Mouse (Mus musculus): ENCODE data around the gene Klhl5.
A peak's percentile ranks its signal among the peaks of the same experiment; 100 is the strongest.

Gene Klhl5

GRCm38 (mm10) chr5:65145499-65146101 is 38.3 kb downstream of the Klhl5 start:
- DNase-seq (ENCODE audit: low read depth, low spot score) = no peak

GRCm38 (mm10) chr5:65146749-65147148 is 39.4 kb downstream of the Klhl5 start:
- no peak for DNase-seq (ENCODE audit: low read depth, low spot score)

GRCm38 (mm10) chr5:65149706-65150105 is 42.4 kb downstream of the Klhl5 start:
- no peak for DNase-seq (ENCODE audit: low read depth, low spot score)

- DNase-seq (ENCODE audit: low read depth, low spot score) = no peak
Observed at GRCm38 (mm10) chr5:65150376-65150955, 43.1 kb downstream of the Klhl5 start.

GRCm38 (mm10) chr5:65151276-65151675 is 43.9 kb downstream of the Klhl5 start:
- no peak for DNase-seq (ENCODE audit: low read depth, low spot score)

- DNase-seq (ENCODE audit: low read depth, low spot score) = no peak
Observed at GRCm38 (mm10) chr5:65151767-65152166, 44.4 kb downstream of the Klhl5 start.

- DNase-seq (ENCODE audit: low read depth, low spot score) = no peak
Observed at GRCm38 (mm10) chr5:65154287-65154686, 46.9 kb downstream of the Klhl5 start.

- DNase-seq (ENCODE audit: low read depth, low spot score) = peak; percentile 72
Observed at GRCm38 (mm10) chr5:65156853-65157252, 49.5 kb downstream of the Klhl5 start.

- peak; percentile 68 for DNase-seq (ENCODE audit: low read depth, low spot score)
Observed at GRCm38 (mm10) chr5:65157412-65158381, 50.4 kb downstream of the Klhl5 start.

GRCm38 (mm10) chr5:65158696-65159305 is 51.5 kb downstream of the Klhl5 start:
- DNase-seq (ENCODE audit: low read depth, low spot score) = peak; percentile 25

GRCm38 (mm10) chr5:65163001-65163400 is 55.7 kb downstream of the Klhl5 start:
- DNase-seq (ENCODE audit: low read depth, low spot score) = no peak

GRCm38 (mm10) chr5:65163489-65164092 is 56.3 kb downstream of the Klhl5 start:
- DNase-seq (ENCODE audit: low read depth, low spot score) = no peak

- DNase-seq (ENCODE audit: low read depth, low spot score) = no peak
Observed at GRCm38 (mm10) chr5:65170206-65170605, 62.9 kb downstream of the Klhl5 start.

- DNase-seq (ENCODE audit: low read depth, low spot score) = peak; percentile 44
Observed at GRCm38 (mm10) chr5:65175035-65175917, 67.9 kb downstream of the Klhl5 start.

GRCm38 (mm10) chr5:65175918-65176484 is 68.7 kb downstream of the Klhl5 start:
- no peak for DNase-seq (ENCODE audit: low read depth, low spot score)

GRCm38 (mm10) chr5:65177026-65177514 is 69.7 kb downstream of the Klhl5 start:
- no peak for DNase-seq (ENCODE audit: low read depth, low spot score)

GRCm38 (mm10) chr5:65178477-65178876 is 71.1 kb downstream of the Klhl5 start:
- DNase-seq (ENCODE audit: low read depth, low spot score) = no peak

GRCm38 (mm10) chr5:65181160-65181793 is 73.9 kb downstream of the Klhl5 start:
- DNase-seq (ENCODE audit: low read depth, low spot score) = no peak

- DNase-seq (ENCODE audit: low read depth, low spot score) = no peak
Observed at GRCm38 (mm10) chr5:65181794-65182169, 74.4 kb downstream of the Klhl5 start.

- no peak for DNase-seq (ENCODE audit: low read depth, low spot score)
Observed at GRCm38 (mm10) chr5:65182268-65182667, 74.9 kb downstream of the Klhl5 start.

All from R1 (cell line).